Comparison of ENCODE assay signal across 8 mouse cellular contexts in genomic region chr17:29056699-29057151, GRCm38 (mm10). TPM values are rescaled to one million over a fixed set of nuclear protein-coding genes. Genes with fewer than 3 reads are reported as not detected.
DNase-seq lines count a peak whose midpoint lies in the region; ATAC-seq and TF ChIP-seq lines count a peak whose summit lies in the region.
"Had no signal": no experiment of that assay in that cellular context is flagged by ENCODE, and none has a peak within 500 bp of the region (broad histone marks: within the 10 kb centered on the region; RNA-seq: fewer than 3 reads in every experiment).

No protein-coding gene starts in this region.

- no peak for ATAC-seq in hindbrain, embryonic 15.5 days (ENCODE audit: low FRiP score, low read depth)
- ATAC-seq: intestine, postnatal 0 days had no signal

- no peak for TF ChIP-seq CTCF in thymus, adult 2 months (IDR thresholded peaks at IDR 0.05; ENCODE audit: borderline replicate concordance, control insufficient read depth, extremely low read depth, insufficient read depth, low read length, poor library complexity)

- peak overlapping the region; percentile 18; the same call in 1 of the 2 replicates for H3K4me2 ChIP-seq in hindbrain, embryonic 15.5 days

- peak overlapping the region; percentile 37; the same call in 1 of the 2 replicates for H3K4me3 ChIP-seq in embryonic facial prominence, embryonic 10.5 days
- H3K4me3 ChIP-seq in hindbrain, embryonic 15.5 days: no peak overlapping the region
- H3K4me3 ChIP-seq in thymus, adult 2 months (ENCODE audit: control insufficient read depth, insufficient read depth, low read length): no peak overlapping the region

- H3K9ac ChIP-seq in hindbrain, embryonic 15.5 days: no peak overlapping the region

- TF ChIP-seq POLR2A in thymus, adult 2 months (IDR thresholded peaks at IDR 0.05; ENCODE audit: control insufficient read depth, extremely low read depth, insufficient read depth, low read length, poor library complexity): no peak

- WGBS in embryonic facial prominence, embryonic 10.5 days: 6% methylated on average over 8 of the region's 8 CpGs
- 7% methylated on average over 8 of the region's 8 CpGs for WGBS in hindbrain, embryonic 15.5 days
- WGBS in thymus, adult 2 months: 1% methylated on average over 8 of the region's 8 CpGs

- H3K27me3 ChIP-seq in embryonic facial prominence, embryonic 10.5 days (replicated peaks; ENCODE audit: low read depth, poor library complexity, severe bottlenecking): no peaks in the 10 kb centered on the region
- no peaks in the 10 kb centered on the region for H3K27me3 ChIP-seq in hindbrain, embryonic 15.5 days
- H3K27me3 ChIP-seq in thymus, adult 2 months (ENCODE audit: control insufficient read depth, insufficient read depth, low read length): no peaks in the 10 kb centered on the region

- H3K4me1 ChIP-seq in embryonic facial prominence, embryonic 10.5 days: peaks cover 36% of the 10 kb centered on the region
- H3K4me1 ChIP-seq in hindbrain, embryonic 15.5 days (replicated peaks): peaks cover 24% of the 10 kb centered on the region
- peaks cover 32% of the 10 kb centered on the region for H3K4me1 ChIP-seq in thymus, adult 2 months (replicated peaks; ENCODE audit: control insufficient read depth, insufficient read depth, low read length)

- no peaks in the 10 kb centered on the region for H3K9me3 ChIP-seq in embryonic facial prominence, embryonic 10.5 days
- H3K9me3 ChIP-seq in hindbrain, embryonic 15.5 days: no peaks in the 10 kb centered on the region

- peak overlapping the region; percentile 69 for H3K27ac ChIP-seq in embryonic facial prominence, embryonic 10.5 days (replicated peaks)
- 0 out of 2 replicates have a peak overlapping the region, but pooled peaks have one; percentile 45 for H3K27ac ChIP-seq in hindbrain, embryonic 15.5 days (replicated peaks)
- H3K27ac ChIP-seq in thymus, adult 2 months (ENCODE audit: control insufficient read depth, insufficient read depth, low read length): no peak overlapping the region

- no peaks in the 10 kb centered on the region; the same call in 1 of the 2 replicates for H3K36me3 ChIP-seq in embryonic facial prominence, embryonic 10.5 days (replicated peaks)
- H3K36me3 ChIP-seq in hindbrain, embryonic 15.5 days: no peaks in the 10 kb centered on the region
- no peaks in the 10 kb centered on the region for H3K36me3 ChIP-seq in thymus, adult 2 months (ENCODE audit: control insufficient read depth, insufficient read depth, low read length)

- DNase-seq in kidney, postnatal 4 days: peak; percentile 68 to 81
- no peak for DNase-seq in kidney, postnatal 14 days
- peak; percentile 60 for DNase-seq in embryonic facial prominence, embryonic 10.5 days (ENCODE audit: low spot score)
- DNase-seq in thymus, adult 2 months: peak; percentile 68
- DNase-seq in urinary bladder, postnatal 25 days (ENCODE audit: low spot score): no peak
- DNase-seq in spleen, postnatal 36 days (ENCODE audit: low spot score in 2 of 2): no peak

RNA-seq across cellular contexts. Expression of gene Srsf3, which starts 24.3 kb away (rescaled TPM):
- 830 and 831 TPM in 2 replicates for polyA plus RNA-seq in embryonic facial prominence, embryonic 10.5 days (2016; fragmentation: Nextera tagmentation; extraction: Ambion mirVana)
- 411 and 428 TPM in 2 replicates for polyA plus RNA-seq in hindbrain, embryonic 15.5 days (2015; fragmentation: Nextera tagmentation; extraction: Ambion mirVana)
- 544 TPM in 2 replicates for polyA plus RNA-seq in thymus, adult 2 months (2012; rRNA removed)

RNA-seq across cellular contexts. Expression of gene Cdkn1a, which starts 34.1 kb away (rescaled TPM):
- 26.0 and 27.5 TPM in 2 replicates for polyA plus RNA-seq in embryonic facial prominence, embryonic 10.5 days (2016; fragmentation: Nextera tagmentation; extraction: Ambion mirVana)
- 109 and 115 TPM in 2 replicates for polyA plus RNA-seq in hindbrain, embryonic 15.5 days (2015; fragmentation: Nextera tagmentation; extraction: Ambion mirVana)
- 28.4 and 31.1 TPM in 2 replicates for polyA plus RNA-seq in thymus, adult 2 months (2012; rRNA removed)

RNA-seq across cellular contexts. Expression of gene Stk38, which starts 48.9 kb away (rescaled TPM):
- 118 and 125 TPM in 2 replicates for polyA plus RNA-seq in embryonic facial prominence, embryonic 10.5 days (2016; fragmentation: Nextera tagmentation; extraction: Ambion mirVana)
- polyA plus RNA-seq in hindbrain, embryonic 15.5 days (2015; fragmentation: Nextera tagmentation; extraction: Ambion mirVana): 83.0 and 88.0 TPM in 2 replicates
- polyA plus RNA-seq in thymus, adult 2 months (2012; rRNA removed): 196 TPM in 2 replicates

RNA-seq across cellular contexts. Expression of gene Rab44, which starts 57.2 kb away (rescaled TPM):
- polyA plus RNA-seq in embryonic facial prominence, embryonic 10.5 days (2016; fragmentation: Nextera tagmentation; extraction: Ambion mirVana): 0.09 and 0.21 TPM in 2 replicates
- polyA plus RNA-seq in hindbrain, embryonic 15.5 days (2015; fragmentation: Nextera tagmentation; extraction: Ambion mirVana): 0.09 TPM in 1 of 2 replicates, not detected in the other
- 8.3 and 8.9 TPM in 2 replicates for polyA plus RNA-seq in thymus, adult 2 months (2012; rRNA removed)

Comparison
In these comparisons a context has a peak if more than half of its experiments do, and no peak if none do; other contexts are left out.
1. DNase-seq: peak in kidney, postnatal 4 days (2 of 2), embryonic facial prominence, embryonic 10.5 days (single experiment) and thymus, adult 2 months (single experiment); none in kidney, postnatal 14 days (single experiment), urinary bladder, postnatal 25 days (single experiment) and spleen, postnatal 36 days (0 of 2).